Comparison of ENCODE assay signal across 14 mouse cellular contexts in the genomic region with DNA sequence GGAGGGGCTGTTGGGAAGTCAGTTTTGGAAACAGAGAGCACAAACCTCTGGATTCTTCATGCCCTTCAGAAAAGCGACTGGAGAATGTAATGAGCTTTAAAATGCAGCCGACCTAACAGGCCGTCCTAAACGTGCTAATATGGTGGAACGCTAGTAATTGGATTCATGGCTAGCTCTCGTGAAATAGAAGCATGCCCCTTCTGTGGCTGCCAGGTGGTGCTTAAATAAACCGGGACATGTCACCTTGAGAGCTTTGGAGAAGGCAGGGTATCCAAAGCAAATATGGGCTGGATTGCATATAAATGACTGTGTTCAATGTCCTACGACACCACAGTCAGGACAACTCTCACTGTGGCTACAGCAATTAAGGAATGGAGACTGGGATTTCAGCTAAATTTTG.
"Had no signal": no experiment of that assay in that cellular context is flagged by ENCODE, and none has a peak within 500 bp of the region (broad histone marks: within the 10 kb centered on the region; RNA-seq: fewer than 3 reads in every experiment).

No protein-coding gene starts in this region.

- H3K27me3 ChIP-seq: hindbrain, embryonic 15.5 days; limb, embryonic 15.5 days; liver, embryonic 12.5 days; midbrain, embryonic 12.5 days; neural tube, embryonic 12.5 days; stomach, embryonic 15.5 days had no signal

- H3K4me3 ChIP-seq: hindbrain, embryonic 15.5 days; left cerebral cortex, adult 2 months; limb, embryonic 15.5 days; liver, embryonic 12.5 days; megakaryocyte, embryonic 14.5 days; midbrain, embryonic 12.5 days; neural tube, embryonic 12.5 days; stomach, embryonic 15.5 days had no signal

- ATAC-seq: intestine, embryonic 16.5 days; liver, embryonic 12.5 days had no signal

- H3K4me1 ChIP-seq: hindbrain, embryonic 15.5 days; limb, embryonic 15.5 days; liver, embryonic 12.5 days; megakaryocyte, embryonic 14.5 days; midbrain, embryonic 12.5 days; neural tube, embryonic 12.5 days; stomach, embryonic 15.5 days had no signal

- H3K9me3 ChIP-seq: hindbrain, embryonic 15.5 days; stomach, embryonic 15.5 days had no signal

- H3K9ac ChIP-seq: hindbrain, embryonic 15.5 days; limb, embryonic 15.5 days; liver, embryonic 12.5 days; lung, embryonic 14.5 days; midbrain, embryonic 12.5 days; neural tube, embryonic 12.5 days; stomach, embryonic 15.5 days had no signal

- DNase-seq: lung, embryonic 14.5 days; lung, postnatal 14 days; thymus, adult 2 months; thymus, postnatal 25 days had no signal

- H3K36me3 ChIP-seq: hindbrain, embryonic 15.5 days; limb, embryonic 15.5 days; liver, embryonic 12.5 days; midbrain, embryonic 12.5 days; neural tube, embryonic 12.5 days; stomach, embryonic 15.5 days had no signal

- H3K4me2 ChIP-seq: hindbrain, embryonic 15.5 days; limb, embryonic 15.5 days; liver, embryonic 12.5 days; lung, embryonic 14.5 days; midbrain, embryonic 12.5 days; neural tube, embryonic 12.5 days; stomach, embryonic 15.5 days had no signal

- H3K27ac ChIP-seq: hindbrain, embryonic 15.5 days; left cerebral cortex, adult 2 months; limb, embryonic 15.5 days; liver, embryonic 12.5 days; macrophage; midbrain, embryonic 12.5 days; neural tube, embryonic 12.5 days; stomach, embryonic 15.5 days had no signal
